Mouse (Mus musculus) splenic B cell, adult 2 months (primary cell): ENCODE results near the gene Irf1.
"Not testable (repeated sequence)": the region's sequence is repeated elsewhere in the genome, so short reads cannot be mapped to it uniquely, and the experiment has no call there.

Experiments used
- DNase-seq: peaks from one replicate; pipeline ENCODE4 v3.0.0-alpha.2; 2011; ENCODE audit warnings: low read depth, low spot score
- H3K27me3 ChIP-seq: 2 replicates; pipeline ENCODE4 v1.6.1; 2012; ENCODE audit warnings: mild to moderate bottlenecking, low read length, moderate library complexity, mixed read lengths; ENCODE audit not compliant: control insufficient read depth, poor library complexity, insufficient read depth, severe bottlenecking
- H3K36me3 ChIP-seq: 2 replicates; pipeline ENCODE4 v1.6.1; 2012; ENCODE audit warnings: mild to moderate bottlenecking, low read length, moderate library complexity, mixed read lengths; ENCODE audit not compliant: control insufficient read depth, poor library complexity, insufficient read depth, severe bottlenecking

Irf1 gene

GRCm38 (mm10) chr11:53749716-53750352 lies 20.0 kb upstream of the Irf1 start:
- no peaks in the 10 kb centered on the region for H3K36me3 ChIP-seq
- no peaks in the 10 kb centered on the region for H3K27me3 ChIP-seq
- DNase-seq, result no peak

- H3K27me3 ChIP-seq, result no peaks in the 10 kb centered on the region
- DNase-seq, result no peak
- no peaks in the 10 kb centered on the region for H3K36me3 ChIP-seq
Measured at GRCm38 (mm10) chr11:53755011-53755595, 14.7 kb upstream of the Irf1 start.

GRCm38 (mm10) chr11:53757612-53758011 lies 12.2 kb upstream of the Irf1 start:
- no peaks in the 10 kb centered on the region for H3K27me3 ChIP-seq
- DNase-seq, result no peak
- H3K36me3 ChIP-seq, result no peaks in the 10 kb centered on the region

DNA sequence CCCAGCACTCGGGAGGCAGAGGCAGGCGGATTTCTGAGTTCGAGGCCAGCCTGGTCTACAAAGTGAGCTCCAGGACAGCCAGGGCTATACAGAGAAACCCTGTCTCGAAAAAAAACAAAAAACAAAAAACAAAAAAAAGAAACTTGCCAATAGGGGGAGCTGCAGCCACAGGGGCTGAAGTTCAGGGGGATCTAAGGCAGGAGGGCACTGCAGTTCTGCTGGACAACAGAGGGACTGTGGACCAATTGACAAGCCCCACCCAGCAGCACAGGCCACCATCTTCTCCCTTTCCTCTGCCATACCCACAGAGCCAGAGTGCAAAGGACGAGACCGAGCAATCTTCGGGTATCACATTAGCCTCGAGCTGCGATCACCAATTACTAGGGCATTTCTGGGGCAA lies 11.8 kb upstream of the Irf1 start:
- peak; percentile 71 for DNase-seq
- not testable (repeated sequence) for H3K36me3 ChIP-seq, H3K27me3 ChIP-seq

GRCm38 (mm10) chr11:53758791-53759351 lies 10.9 kb upstream of the Irf1 start:
- no peaks in the 10 kb centered on the region for H3K27me3 ChIP-seq
- peak; percentile 36 for DNase-seq
- H3K36me3 ChIP-seq, result no peaks in the 10 kb centered on the region

- no peaks in the 10 kb centered on the region for H3K36me3 ChIP-seq
- H3K27me3 ChIP-seq, result no peaks in the 10 kb centered on the region
- DNase-seq, result no peak
Measured at GRCm38 (mm10) chr11:53759545-53760406, 10.0 kb upstream of the Irf1 start.

- no peak for DNase-seq
- no peaks in the 10 kb centered on the region for H3K27me3 ChIP-seq
Measured at GRCm38 (mm10) chr11:53761284-53761683, 8.5 kb upstream of the Irf1 start.

GRCm38 (mm10) chr11:53761822-53762221 lies 8.0 kb upstream of the Irf1 start:
- Histone ChIP-seq H3K27me3 (no peaks in the 10 kb centered on the region), H3K36me3 (no peaks in the 10 kb centered on the region)
- DNase-seq, result no peak

More at GRCm38 (mm10) chr11:53761284-53761683, 8.5 kb upstream of the Irf1 start:
- no peaks in the 10 kb centered on the region for H3K36me3 ChIP-seq

DNA sequence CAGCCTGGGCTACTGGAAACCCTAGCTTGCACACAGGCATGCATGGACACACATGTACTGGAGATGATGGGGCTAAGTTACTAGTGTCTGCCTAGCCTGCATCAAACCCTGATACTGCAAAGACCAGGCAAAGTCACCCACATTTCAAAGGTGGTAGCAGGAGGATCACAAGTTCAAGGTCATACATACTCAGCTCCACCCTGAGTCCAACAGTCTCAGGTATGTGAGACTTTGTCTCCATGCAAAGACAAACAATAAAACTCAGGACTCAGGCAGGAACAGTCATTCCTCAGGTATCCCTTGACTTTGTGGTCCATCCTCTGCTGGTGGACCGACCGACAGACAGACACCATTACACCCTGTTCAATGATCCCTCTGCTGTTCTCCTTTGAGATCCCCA lies 7.4 kb upstream of the Irf1 start:
- DNase-seq, result no peak
- no peaks in the 10 kb centered on the region for H3K36me3 ChIP-seq
- no peaks in the 10 kb centered on the region for H3K27me3 ChIP-seq

DNA sequence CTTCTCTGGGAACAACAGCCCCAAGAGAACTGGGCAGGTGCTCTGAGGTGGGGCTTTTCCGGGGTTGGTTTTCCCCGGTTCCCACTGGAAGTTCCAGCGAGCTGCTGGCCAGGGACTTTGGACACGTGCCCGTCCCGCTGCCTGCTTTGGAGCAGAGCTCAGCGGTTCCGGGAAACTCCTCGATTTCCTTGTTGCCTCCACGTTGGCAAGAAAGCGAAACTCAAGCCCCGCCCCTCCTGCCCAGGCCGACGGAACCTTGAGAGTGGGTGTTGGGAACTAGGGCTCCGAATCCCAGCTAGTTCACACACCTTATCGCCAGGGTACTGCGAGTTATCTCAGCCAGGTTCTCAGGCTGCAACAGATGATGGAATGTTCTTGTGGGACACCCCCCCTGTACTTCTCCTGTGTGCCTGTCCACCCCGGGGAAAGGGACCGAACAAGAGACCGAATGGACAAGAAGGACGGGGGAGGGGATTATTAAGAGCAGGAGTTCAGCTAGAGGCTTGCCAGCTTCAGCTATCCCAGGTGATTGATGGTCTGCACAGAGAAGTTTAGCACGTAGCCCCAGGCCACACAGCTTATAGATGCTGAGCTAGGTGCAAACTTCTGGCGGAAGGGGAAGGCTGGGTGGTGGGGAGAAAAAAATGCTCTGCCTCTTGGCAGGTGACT lies 6.9 kb upstream of the Irf1 start:
- no peaks in the 10 kb centered on the region for H3K36me3 ChIP-seq
- DNase-seq, result peak; percentile 57

DNA sequence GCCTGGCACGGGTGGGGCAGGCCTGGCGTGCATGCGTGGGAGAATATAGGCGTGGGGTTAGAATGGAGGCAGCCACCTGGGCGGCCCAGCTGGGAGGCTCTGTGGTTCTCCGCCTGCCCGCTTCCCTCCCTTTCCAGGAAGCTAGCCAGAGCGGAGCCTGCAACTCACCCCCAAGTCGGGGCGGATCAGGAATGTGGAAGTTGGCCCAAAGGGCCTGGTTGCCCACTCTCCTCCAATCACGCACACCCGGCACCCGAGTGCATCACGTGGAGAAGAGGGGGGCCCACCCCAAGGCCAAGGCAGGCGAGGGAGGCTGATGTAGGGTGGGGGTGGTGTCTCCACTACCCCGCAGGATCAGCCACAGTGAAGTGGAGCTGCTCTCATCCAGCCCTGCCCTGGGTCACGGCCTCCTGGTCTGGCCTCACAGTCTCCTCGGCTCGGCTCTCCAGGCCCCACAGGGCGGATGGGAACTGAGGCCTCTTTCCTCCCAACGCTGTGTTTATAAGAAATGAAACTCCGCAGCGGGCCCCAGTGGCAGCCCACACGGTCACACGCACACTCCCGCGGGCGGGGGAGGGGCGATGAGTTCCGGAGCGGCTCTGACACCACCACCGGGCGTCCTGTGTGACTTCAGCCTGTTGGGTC lies 6.2 kb upstream of the Irf1 start:
- peak; percentile 95 for DNase-seq
- no peaks in the 10 kb centered on the region for H3K36me3 ChIP-seq

More for the DNA sequence above, 6.9 kb upstream of the Irf1 start:
- H3K27me3 ChIP-seq, result no peaks in the 10 kb centered on the region

GRCm38 (mm10) chr11:53764581-53764980 lies 5.2 kb upstream of the Irf1 start:
- no peaks in the 10 kb centered on the region for H3K27me3 ChIP-seq
- no peaks in the 10 kb centered on the region for H3K36me3 ChIP-seq
- DNase-seq, result no peak

More for the DNA sequence above, 6.2 kb upstream of the Irf1 start:
- no peaks in the 10 kb centered on the region for H3K27me3 ChIP-seq

- peaks cover 15% of the 10 kb centered on the region for H3K36me3 ChIP-seq
- no peaks in the 10 kb centered on the region for H3K27me3 ChIP-seq
- peak; percentile 64 for DNase-seq
Measured at GRCm38 (mm10) chr11:53768422-53769184, 1.2 kb upstream of the Irf1 start.
